ENCODE assay signal across 7 mouse cellular contexts in the genomic region with DNA sequence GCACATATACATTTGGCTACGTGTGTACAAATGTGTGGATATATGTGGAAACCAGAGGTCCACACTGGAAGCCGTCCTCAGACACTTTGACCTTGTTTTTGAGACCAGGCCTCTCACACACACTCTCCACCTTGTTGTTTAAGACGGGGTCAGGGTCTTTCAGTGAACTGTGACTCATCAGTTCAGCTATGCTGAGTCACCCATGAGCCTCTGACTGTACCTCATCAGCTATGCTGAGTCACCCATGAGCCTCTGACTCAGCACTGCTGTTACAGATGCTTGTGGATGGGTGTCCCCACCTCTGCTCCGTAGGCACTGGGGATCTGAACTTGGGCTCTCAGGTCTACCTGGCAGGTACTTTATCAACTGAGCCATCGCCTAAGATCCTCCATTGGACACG.
DNase-seq lines count a peak whose midpoint lies in the region; ATAC-seq and TF ChIP-seq lines count a peak whose summit lies in the region.

No protein-coding gene starts in this region.

- no peaks in the 10 kb centered on the region for H3K27me3 ChIP-seq in Patski

- in situ Hi-C loops in Patski (cut with MboI; ENCODE audit: low pct_unique_long_range_greater_than_20kb), result no loop called here

- ATAC-seq in Patski, result peak; percentile 54
- no peak for ATAC-seq in frontal cortex, adult (ENCODE audit: low TSS enrichment)

- CTCF ChIA-PET in Patski (lab: Charles Lee), result no interaction called here

- POLR2A ChIA-PET in Patski (lab: Charles Lee), result no interaction called here

- peak; percentile 17 for DNase-seq in lung, postnatal 36 days
- DNase-seq in lung, postnatal 14 days, result no peak
- DNase-seq in Patski (ENCODE audit: low read depth, low spot score), result no peak
- DNase-seq in embryo, embryonic 10.5 days (ENCODE audit: low spot score), result peak; percentile 48
- DNase-seq in skeletal muscle tissue, adult 2 months (ENCODE audit: low read depth, low spot score), result peak; percentile 13
- no peak for DNase-seq in testis, postnatal 10 days (ENCODE audit: low spot score)

- TF ChIP-seq CTCF in Patski (IDR thresholded peaks at IDR 0.05), result no peak

Comparison
In these comparisons a context has a peak if more than half of its experiments do, and no peak if none do; other contexts are left out.
1. DNase-seq: peak in lung, postnatal 36 days (single experiment), embryo, embryonic 10.5 days (single experiment) and skeletal muscle tissue, adult 2 months (single experiment); none in lung, postnatal 14 days (single experiment), Patski (single experiment) and testis, postnatal 10 days (single experiment).